Mouse (Mus musculus) forebrain, embryonic 10.5 days (tissue): ENCODE measurements around the gene Spred3. TPM values are rescaled to one million over a fixed set of nuclear protein-coding genes. Genes with fewer than 3 reads are reported as not detected.

Experiments used
- DNase-seq: peaks from one replicate; pipeline ENCODE4 v3.0.0-alpha.2; 2017; ENCODE audit warnings: low spot score; ENCODE audit errors: extremely low spot score
- H3K27ac ChIP-seq: fragments of 300-500 bp; sonication (generic); 2 replicates; pipeline ENCODE4 v1.5.1; 2016; ENCODE audit warnings: mild to moderate bottlenecking
- H3K27me3 ChIP-seq: fragments of 300-500 bp; sonication (generic); 2 replicates; pipeline ENCODE4 v1.6.1; 2016; ENCODE audit warnings: mild to moderate bottlenecking; ENCODE audit not compliant: poor library complexity, severe bottlenecking
- H3K36me3 ChIP-seq: fragments of 300-500 bp; sonication (generic); replicated peaks from 2 replicates; pipeline ENCODE4 v1.6.1; 2016; ENCODE audit warnings: mild to moderate bottlenecking, moderate library complexity
- H3K4me1 ChIP-seq: fragments of 300-500 bp; sonication (generic); 2 replicates; pipeline ENCODE4 v1.6.1; 2016
- H3K4me3 ChIP-seq: fragments of 300-500 bp; sonication (generic); 2 replicates; pipeline ENCODE4 v1.5.1; 2016; ENCODE audit warnings: mild to moderate bottlenecking, moderate library complexity
- H3K9me3 ChIP-seq: fragments of 300-500 bp; sonication (generic); 2 replicates; pipeline ENCODE4 v1.6.1; 2016; ENCODE audit warnings: mild to moderate bottlenecking, moderate library complexity
- WGBS: fragments of 180-500 bp; shearing (Covaris S2); methylation state at CpG from one replicate; pipeline ENCODE4 v1.1.7; 2016; 5-methylcytosine and 5-hydroxymethylcytosine counted together
- polyA plus RNA-seq: library from polyadenylated mRNA; unstranded; fragments of >200 nt; fragmentation: Nextera tagmentation; extraction: Ambion mirVana; gene quantifications from 2 replicates; pipeline ENCODE4 v1.2.1, GENCODE M21; 2016

Spred3 gene
- polyA plus RNA-seq, 1 experiment from 2014 or later, result 5.4 TPM

DNA sequence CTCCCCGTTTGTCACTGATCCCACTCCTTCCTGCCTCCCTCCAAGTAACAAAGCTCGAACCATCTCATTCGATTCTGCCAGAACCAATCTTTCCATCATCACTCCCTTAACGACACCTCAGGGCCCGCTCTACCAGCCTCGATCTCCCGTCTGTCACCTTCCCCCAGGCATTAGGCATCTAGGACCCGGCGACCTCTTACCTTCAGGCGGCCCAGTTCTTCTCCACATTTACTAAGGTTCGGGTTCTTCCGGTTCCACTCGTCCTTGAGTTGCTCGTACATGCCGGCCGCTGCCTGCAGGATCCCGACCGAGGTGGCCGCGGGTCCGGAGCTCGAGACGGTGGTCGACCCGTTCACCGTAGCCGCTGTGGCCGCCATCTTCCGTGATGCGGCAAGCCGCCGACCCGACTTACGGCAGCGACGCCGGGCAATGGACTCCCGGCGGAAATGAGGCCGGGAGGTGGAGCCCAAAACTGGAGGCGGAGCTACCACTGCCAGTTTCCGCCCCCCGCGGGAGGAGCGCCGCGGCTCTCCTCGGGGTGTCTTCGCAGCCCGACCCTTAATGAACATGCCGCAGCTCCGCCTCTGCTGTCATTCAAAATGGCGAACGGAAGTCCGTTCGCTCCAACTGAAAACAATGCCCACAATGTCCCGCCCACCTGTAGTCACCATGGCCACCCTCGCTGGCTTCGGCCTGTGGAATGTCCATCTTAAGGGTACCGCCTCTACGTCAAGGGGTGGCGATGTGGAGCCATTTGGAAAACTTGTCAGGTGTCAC is 10.1 kb upstream of the Spred3 start, which contains the start of gene Psmd8:
Psmd8 (minus strand) TSS at position 625 of the 777 bp plus-strand sequence.
- H3K4me1 ChIP-seq, result peaks cover 15% of the 10 kb centered on the region
- peak; percentile 97 for DNase-seq
- no peaks in the 10 kb centered on the region for H3K9me3 ChIP-seq
- under 1% methylated on average over 62 of the region's 62 CpGs for WGBS
- H3K27ac ChIP-seq, result peak within 1 kb of the TSS; percentile 91
- peak within 1 kb of the TSS; percentile 89 for H3K4me3 ChIP-seq
- H3K36me3 ChIP-seq, result peaks cover 34% of the 10 kb centered on the region
- H3K27me3 ChIP-seq, result no peaks in the 10 kb centered on the region

- Histone ChIP-seq H3K27ac (0 out of 2 replicates have a peak overlapping the region, but pooled peaks have one; percentile 48), H3K4me1 (peaks cover 15% of the 10 kb centered on the region), H3K9me3 (no peaks in the 10 kb centered on the region), H3K27me3 (peaks cover 9% of the 10 kb centered on the region), H3K4me3 (peak overlapping the region; percentile 89), H3K36me3 (peaks cover 43% of the 10 kb centered on the region)
- no peak for DNase-seq
- whole genome bisulfite sequencing, result 64% methylated on average over 7 of the region's 7 CpGs
These were observed 9.1 kb upstream of the Spred3 start for GRCm38 (mm10) chr7:29179323-29179722.

DNA sequence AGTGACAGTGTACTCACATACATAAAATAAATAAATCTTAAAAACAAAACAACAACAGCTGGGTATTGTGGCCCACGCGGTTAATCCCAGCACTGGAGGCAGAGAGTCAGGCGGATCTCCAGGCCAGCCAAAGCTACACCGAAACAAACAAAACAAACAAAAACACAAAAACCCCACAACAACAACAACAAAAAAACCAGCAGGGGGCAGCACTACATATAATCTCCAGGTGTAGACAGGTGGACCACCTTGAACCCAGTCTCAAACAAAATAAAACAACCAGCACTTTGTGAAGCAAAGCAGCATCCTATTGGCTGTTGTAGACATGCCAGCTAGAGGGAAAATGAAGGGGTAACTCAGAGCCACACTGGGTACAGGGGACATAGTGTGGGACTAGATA is 7.9 kb upstream of the Spred3 start:
- Histone ChIP-seq H3K4me3 (no peak overlapping the region; the same call in 1 of the 2 replicates), H3K27ac (no peak overlapping the region), H3K36me3 (peaks cover 56% of the 10 kb centered on the region), H3K4me1 (peaks cover 21% of the 10 kb centered on the region), H3K27me3 (peaks cover 21% of the 10 kb centered on the region), H3K9me3 (no peaks in the 10 kb centered on the region)
- no peak for DNase-seq
- WGBS, result 94% methylated on average over 4 of the region's 4 CpGs

- Histone ChIP-seq H3K27ac (no peak overlapping the region), H3K4me3 (peak overlapping the region; percentile 75; the same call in 1 of the 2 replicates), H3K36me3 (peaks cover 51% of the 10 kb centered on the region), H3K9me3 (no peaks in the 10 kb centered on the region), H3K4me1 (peaks cover 62% of the 10 kb centered on the region), H3K27me3 (peaks cover 60% of the 10 kb centered on the region)
- 35% methylated on average over 32 of the region's 32 CpGs for WGBS
- DNase-seq, result no peak
These were observed 2.3 kb upstream of the Spred3 start for GRCm38 (mm10) chr7:29172390-29173016.

GRCm38 (mm10) chr7:29171562-29172097 is 1.4 kb upstream of the Spred3 start:
- WGBS, result 5% methylated on average over 34 of the region's 34 CpGs
- Histone ChIP-seq H3K36me3 (peaks cover 44% of the 10 kb centered on the region), H3K4me3 (peak overlapping the region; percentile 75), H3K27me3 (peaks cover 66% of the 10 kb centered on the region), H3K27ac (peak overlapping the region; percentile 48; the same call in 1 of the 2 replicates), H3K9me3 (no peaks in the 10 kb centered on the region), H3K4me1 (peaks cover 67% of the 10 kb centered on the region)
- DNase-seq, result no peak

DNA sequence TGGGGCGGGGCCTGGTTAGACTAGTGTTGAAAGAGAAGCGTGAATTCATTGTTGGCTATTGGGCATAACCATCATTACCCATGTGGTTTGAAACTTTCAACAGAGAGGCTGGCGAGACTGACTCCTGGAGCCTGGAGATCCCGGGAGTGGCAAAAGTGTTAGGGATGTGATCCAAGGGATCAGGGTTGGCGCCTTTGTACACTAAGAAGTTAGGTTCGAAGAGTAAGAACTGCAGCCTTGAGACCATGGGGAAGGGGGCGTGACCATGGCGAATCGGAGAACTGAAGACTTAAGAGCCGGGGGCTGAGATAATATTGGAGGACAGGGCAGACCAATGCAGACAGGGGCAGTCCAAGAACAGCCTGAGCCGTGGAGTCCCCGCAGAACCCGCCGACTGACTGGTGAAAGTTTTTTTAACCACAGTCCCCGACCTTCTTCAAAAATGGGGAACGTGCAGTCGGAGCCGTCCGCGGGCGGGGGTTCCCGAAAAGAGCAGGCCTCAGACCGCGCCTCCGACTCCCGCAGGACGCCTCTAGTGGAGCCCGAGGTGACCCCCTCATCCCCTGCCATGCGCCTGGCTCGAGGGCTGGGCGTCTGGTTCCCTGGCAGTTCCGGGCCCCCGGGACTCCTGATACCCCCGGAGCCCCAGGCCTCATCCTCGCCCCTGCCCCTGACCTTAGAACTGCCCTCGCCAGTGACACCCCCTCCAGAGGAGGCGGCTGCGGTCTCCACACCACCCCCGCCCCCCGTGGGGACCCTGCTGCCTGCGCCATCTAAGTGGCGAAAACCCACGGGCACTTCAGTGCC is 747 bp upstream of the Spred3 start:
- Histone ChIP-seq H3K4me3 (peak overlapping the region; percentile 75), H3K4me1 (peaks cover 67% of the 10 kb centered on the region), H3K27ac (peak overlapping the region; percentile 92; the same call in 1 of the 2 replicates), H3K9me3 (no peaks in the 10 kb centered on the region), H3K27me3 (peaks cover 69% of the 10 kb centered on the region), H3K36me3 (peaks cover 42% of the 10 kb centered on the region)
- DNase-seq, result no peak
- WGBS, result 1% methylated on average over 43 of the region's 43 CpGs

- WGBS, result under 1% methylated on average over 32 of the region's 39 CpGs
- peaks cover 67% of the 10 kb centered on the region for H3K4me1 ChIP-seq
- peak overlapping the region; percentile 92 for H3K27ac ChIP-seq
These were observed 763 bp downstream of the Spred3 start for GRCm38 (mm10) chr7:29169231-29170065.

DNA sequence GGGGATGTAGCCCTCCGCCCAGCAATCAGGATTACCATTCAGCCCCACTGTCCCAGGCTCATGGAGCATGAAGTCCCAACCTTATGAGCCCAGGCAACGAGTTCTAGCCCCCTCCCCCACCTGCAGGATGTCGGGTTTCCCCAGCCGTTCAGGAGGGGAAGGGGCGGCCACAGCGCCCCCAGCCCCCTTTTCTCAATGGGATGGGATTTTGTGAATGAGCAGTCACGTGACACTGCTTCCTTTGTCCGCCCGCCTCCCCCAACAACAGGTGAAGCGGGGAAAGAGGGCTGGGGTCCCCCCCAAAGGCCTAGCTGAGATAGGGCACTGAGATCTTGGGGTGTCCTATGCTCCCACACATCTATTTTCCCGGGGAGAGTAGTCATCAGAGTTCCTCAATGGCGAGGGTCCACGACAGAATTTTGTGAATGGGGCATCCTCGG is 1.4 kb downstream of the Spred3 start:
- DNase-seq, result peak; percentile 66
- H3K4me3 ChIP-seq, result peak overlapping the region; percentile 75
- H3K9me3 ChIP-seq, result no peaks in the 10 kb centered on the region
- 0% methylated on average over 14 of the region's 14 CpGs for WGBS
- H3K27me3 ChIP-seq, result peaks cover 55% of the 10 kb centered on the region
- H3K4me1 ChIP-seq, result peaks cover 67% of the 10 kb centered on the region
- peak overlapping the region; percentile 92 for H3K27ac ChIP-seq
- peaks cover 36% of the 10 kb centered on the region for H3K36me3 ChIP-seq

More at GRCm38 (mm10) chr7:29169231-29170065, 763 bp downstream of the Spred3 start:
- Histone ChIP-seq H3K27me3 (peaks cover 61% of the 10 kb centered on the region), H3K4me3 (peak overlapping the region; percentile 75), H3K9me3 (no peaks in the 10 kb centered on the region), H3K36me3 (peaks cover 40% of the 10 kb centered on the region)
- DNase-seq, result peak; percentile 90

GRCm38 (mm10) chr7:29168121-29168695 is 2.0 kb downstream of the Spred3 start:
- no peaks in the 10 kb centered on the region for H3K9me3 ChIP-seq
- H3K36me3 ChIP-seq, result peaks cover 34% of the 10 kb centered on the region
- H3K4me1 ChIP-seq, result peaks cover 68% of the 10 kb centered on the region
- WGBS, result under 1% methylated on average over 10 of the region's 10 CpGs
- H3K4me3 ChIP-seq, result peak overlapping the region; percentile 75
- no peak for DNase-seq
- H3K27me3 ChIP-seq, result peaks cover 49% of the 10 kb centered on the region
- peak overlapping the region; percentile 92 for H3K27ac ChIP-seq

DNA sequence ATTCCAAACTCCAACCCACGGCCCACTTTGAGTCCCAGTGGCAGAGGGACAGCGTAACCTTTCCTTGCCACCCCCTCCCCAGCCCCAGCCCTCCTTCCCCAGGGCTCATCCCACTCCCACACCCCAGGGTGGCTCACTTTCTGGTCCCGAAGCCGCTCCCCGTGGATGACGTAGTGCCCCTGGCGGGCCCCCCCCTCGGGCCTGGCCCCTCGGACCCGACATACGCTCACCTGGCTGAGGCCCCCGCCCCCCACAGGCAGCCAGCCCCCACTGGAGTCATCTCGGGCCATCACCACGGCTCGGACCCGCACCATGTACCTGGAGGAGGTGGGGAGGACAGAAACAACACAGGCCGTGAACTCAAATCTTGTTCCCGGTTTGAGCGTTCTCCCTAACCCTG is 2.6 kb downstream of the Spred3 start:
- Histone ChIP-seq H3K27ac (peak overlapping the region; percentile 92; the same call in 1 of the 2 replicates), H3K4me3 (peak overlapping the region; percentile 75), H3K36me3 (peaks cover 33% of the 10 kb centered on the region), H3K4me1 (peaks cover 68% of the 10 kb centered on the region), H3K27me3 (peaks cover 43% of the 10 kb centered on the region), H3K9me3 (no peaks in the 10 kb centered on the region)
- no peak for DNase-seq
- 7% methylated on average over 19 of the region's 19 CpGs for whole genome bisulfite sequencing

- no peak overlapping the region for H3K27ac ChIP-seq
- WGBS, result 21% methylated on average over 9 of the region's 9 CpGs
- H3K9me3 ChIP-seq, result no peaks in the 10 kb centered on the region
- peaks cover 42% of the 10 kb centered on the region for H3K4me1 ChIP-seq
- no peak for DNase-seq
- no peak overlapping the region for H3K4me3 ChIP-seq
- H3K36me3 ChIP-seq, result peaks cover 48% of the 10 kb centered on the region
- H3K27me3 ChIP-seq, result peaks cover 47% of the 10 kb centered on the region
These were observed 7.3 kb downstream of the Spred3 start for GRCm38 (mm10) chr7:29162750-29163525.
